Mouse (Mus musculus): ENCODE data around the gene Rbm26. TPM values are rescaled to one million over a fixed set of nuclear protein-coding genes. Genes with fewer than 3 reads are reported as not detected.
A peak's percentile ranks its signal among the peaks of the same experiment; 100 is the strongest.

The Rbm26 gene
- polyA plus RNA-seq, 1 experiment from 2014 or later, result 29.6 TPM

- Histone ChIP-seq H3K27me3 (replicated peaks; ENCODE audit: control insufficient read depth, insufficient read depth, low read length) (no peaks in the 10 kb centered on the region), H3K9ac (ENCODE audit: low read length) (no peak overlapping the region), H3K4me1 (ENCODE audit: control insufficient read depth, insufficient read depth, low read length) (no peaks in the 10 kb centered on the region), H3K9me3 (replicated peaks; ENCODE audit: control insufficient read depth, low read length) (no peaks in the 10 kb centered on the region), H3K4me2 (ENCODE audit: low read length) (no peak overlapping the region), H3K4me3 (ENCODE audit: low read depth, low read length) (no peak overlapping the region), H3K27ac (ENCODE audit: low read depth, low read length) (no peak overlapping the region), H3K36me3 (ENCODE audit: control insufficient read depth, insufficient read depth, low read length) (peaks cover 23% of the 10 kb centered on the region)
- ATAC-seq, result no peak
- no peak for DNase-seq (ENCODE audit: low spot score)
- 64% methylated on average over 2 of the region's 2 CpGs for WGBS
Measured at GRCm38 (mm10) chr14:105115402-105115801, 61.7 kb downstream of the Rbm26 start.

GRCm38 (mm10) chr14:105106252-105106651 lies 70.9 kb downstream of the Rbm26 start:
- H3K4me1 ChIP-seq (ENCODE audit: control insufficient read depth, insufficient read depth, low read length), result no peaks in the 10 kb centered on the region
- no peaks in the 10 kb centered on the region; the same call in 1 of the 2 replicates for H3K36me3 ChIP-seq (ENCODE audit: control insufficient read depth, insufficient read depth, low read length)
- no peak overlapping the region for H3K4me3 ChIP-seq (ENCODE audit: low read depth, low read length)
- H3K9ac ChIP-seq (ENCODE audit: low read length), result no peak overlapping the region
- H3K27ac ChIP-seq (ENCODE audit: low read depth, low read length), result no peak overlapping the region
- H3K9me3 ChIP-seq (replicated peaks; ENCODE audit: control insufficient read depth, low read length), result no peaks in the 10 kb centered on the region
- no peak overlapping the region for H3K4me2 ChIP-seq (ENCODE audit: low read length)
- ATAC-seq (no peak), DNase-seq (ENCODE audit: low spot score) (no peak)
- no peaks in the 10 kb centered on the region for H3K27me3 ChIP-seq (replicated peaks; ENCODE audit: control insufficient read depth, insufficient read depth, low read length)
- 99% methylated on average over 2 of the region's 2 CpGs for WGBS

GRCm38 (mm10) chr14:105098861-105099260 lies 78.3 kb downstream of the Rbm26 start:
- no peaks in the 10 kb centered on the region for H3K9me3 ChIP-seq (replicated peaks; ENCODE audit: control insufficient read depth, low read length)
- no peaks in the 10 kb centered on the region for H3K27me3 ChIP-seq (replicated peaks; ENCODE audit: control insufficient read depth, insufficient read depth, low read length)
- 83% methylated on average over 7 of the region's 7 CpGs for WGBS
- H3K36me3 ChIP-seq (ENCODE audit: control insufficient read depth, insufficient read depth, low read length), result no peaks in the 10 kb centered on the region
- H3K9ac ChIP-seq (ENCODE audit: low read length), result no peak overlapping the region
- H3K4me1 ChIP-seq (ENCODE audit: control insufficient read depth, insufficient read depth, low read length), result no peaks in the 10 kb centered on the region
- DNase-seq (ENCODE audit: low spot score) (no peak), ATAC-seq (peak; percentile 54; the same call in 1 of the 2 replicates)
- H3K27ac ChIP-seq (ENCODE audit: low read depth, low read length), result no peak overlapping the region
- no peak overlapping the region for H3K4me2 ChIP-seq (ENCODE audit: low read length)
- H3K4me3 ChIP-seq (ENCODE audit: low read depth, low read length), result no peak overlapping the region

GRCm38 (mm10) chr14:105096221-105096620 lies 80.9 kb downstream of the Rbm26 start:
- Histone ChIP-seq H3K27me3 (replicated peaks; ENCODE audit: control insufficient read depth, insufficient read depth, low read length) (no peaks in the 10 kb centered on the region), H3K9ac (ENCODE audit: low read length) (no peak overlapping the region), H3K27ac (ENCODE audit: low read depth, low read length) (no peak overlapping the region), H3K9me3 (replicated peaks; ENCODE audit: control insufficient read depth, low read length) (no peaks in the 10 kb centered on the region), H3K4me2 (ENCODE audit: low read length) (no peak overlapping the region), H3K4me1 (ENCODE audit: control insufficient read depth, insufficient read depth, low read length) (no peaks in the 10 kb centered on the region), H3K36me3 (ENCODE audit: control insufficient read depth, insufficient read depth, low read length) (no peaks in the 10 kb centered on the region), H3K4me3 (ENCODE audit: low read depth, low read length) (no peak overlapping the region)
- ATAC-seq (no peak), DNase-seq (ENCODE audit: low spot score) (no peak)
- WGBS, result 58% methylated on average over 3 of the region's 3 CpGs

- no peak overlapping the region for H3K4me3 ChIP-seq (ENCODE audit: low read depth, low read length)
- no peaks in the 10 kb centered on the region for H3K9me3 ChIP-seq (replicated peaks; ENCODE audit: control insufficient read depth, low read length)
- no peak overlapping the region for H3K4me2 ChIP-seq (ENCODE audit: low read length)
- no peak overlapping the region for H3K27ac ChIP-seq (ENCODE audit: low read depth, low read length)
- H3K9ac ChIP-seq (ENCODE audit: low read length), result no peak overlapping the region
- H3K4me1 ChIP-seq (ENCODE audit: control insufficient read depth, insufficient read depth, low read length), result no peaks in the 10 kb centered on the region
- 90% methylated on average over 4 of the region's 4 CpGs for WGBS
- H3K36me3 ChIP-seq (ENCODE audit: control insufficient read depth, insufficient read depth, low read length), result no peaks in the 10 kb centered on the region
- H3K27me3 ChIP-seq (replicated peaks; ENCODE audit: control insufficient read depth, insufficient read depth, low read length), result 0 out of 2 replicates have a peak, but pooled peaks cover 3% of the 10 kb centered on the region
- no peak for DNase-seq (ENCODE audit: low spot score)
- ATAC-seq, result no peak
Measured at GRCm38 (mm10) chr14:105087001-105087400, 90.1 kb downstream of the Rbm26 start.

- ATAC-seq (peak; percentile 40; the same call in 1 of the 2 replicates), DNase-seq (ENCODE audit: low spot score) (no peak)
- Histone ChIP-seq H3K4me1 (ENCODE audit: control insufficient read depth, insufficient read depth, low read length) (no peaks in the 10 kb centered on the region), H3K9ac (ENCODE audit: low read length) (no peak overlapping the region), H3K4me2 (ENCODE audit: low read length) (no peak overlapping the region), H3K36me3 (ENCODE audit: control insufficient read depth, insufficient read depth, low read length) (no peaks in the 10 kb centered on the region), H3K27ac (ENCODE audit: low read depth, low read length) (no peak overlapping the region), H3K4me3 (ENCODE audit: low read depth, low read length) (no peak overlapping the region), H3K9me3 (replicated peaks; ENCODE audit: control insufficient read depth, low read length) (no peaks in the 10 kb centered on the region), H3K27me3 (replicated peaks; ENCODE audit: control insufficient read depth, insufficient read depth, low read length) (0 out of 2 replicates have a peak, but pooled peaks cover 3% of the 10 kb centered on the region)
- 73% methylated on average over 7 of the region's 7 CpGs for WGBS
Measured at GRCm38 (mm10) chr14:105085332-105085993, 91.7 kb downstream of the Rbm26 start.

- no peaks in the 10 kb centered on the region for H3K4me1 ChIP-seq (ENCODE audit: control insufficient read depth, insufficient read depth, low read length)
- no peak overlapping the region for H3K4me3 ChIP-seq (ENCODE audit: low read depth, low read length)
- ATAC-seq, result no peak
- no peaks in the 10 kb centered on the region for H3K36me3 ChIP-seq (ENCODE audit: control insufficient read depth, insufficient read depth, low read length)
- WGBS, result 19% methylated on average over 8 of the region's 8 CpGs
- H3K9ac ChIP-seq (ENCODE audit: low read length), result no peak overlapping the region
- 0 out of 2 replicates have a peak, but pooled peaks cover 3% of the 10 kb centered on the region for H3K27me3 ChIP-seq (replicated peaks; ENCODE audit: control insufficient read depth, insufficient read depth, low read length)
- no peak overlapping the region for H3K27ac ChIP-seq (ENCODE audit: low read depth, low read length)
- H3K4me2 ChIP-seq (ENCODE audit: low read length), result no peak overlapping the region
- DNase-seq (ENCODE audit: low spot score), result peak; percentile 14
- H3K9me3 ChIP-seq (replicated peaks; ENCODE audit: control insufficient read depth, low read length), result no peaks in the 10 kb centered on the region
Measured at GRCm38 (mm10) chr14:105084757-105085330, 92.3 kb downstream of the Rbm26 start.

- no peak for DNase-seq (ENCODE audit: low spot score)
- WGBS, result 58% methylated on average over 11 of the region's 11 CpGs
- Histone ChIP-seq H3K27ac (ENCODE audit: low read depth, low read length) (no peak overlapping the region), H3K9ac (ENCODE audit: low read length) (no peak overlapping the region), H3K4me3 (ENCODE audit: low read depth, low read length) (no peak overlapping the region), H3K36me3 (ENCODE audit: control insufficient read depth, insufficient read depth, low read length) (no peaks in the 10 kb centered on the region), H3K9me3 (replicated peaks; ENCODE audit: control insufficient read depth, low read length) (no peaks in the 10 kb centered on the region), H3K4me1 (ENCODE audit: control insufficient read depth, insufficient read depth, low read length) (no peaks in the 10 kb centered on the region), H3K4me2 (ENCODE audit: low read length) (no peak overlapping the region), H3K27me3 (replicated peaks; ENCODE audit: control insufficient read depth, insufficient read depth, low read length) (0 out of 2 replicates have a peak, but pooled peaks cover 3% of the 10 kb centered on the region)
- no peak for ATAC-seq
Measured at GRCm38 (mm10) chr14:105084106-105084505, 93.0 kb downstream of the Rbm26 start.

- H3K9ac ChIP-seq (ENCODE audit: low read length), result no peak overlapping the region
- no peak overlapping the region for H3K27ac ChIP-seq (ENCODE audit: low read depth, low read length)
- DNase-seq (ENCODE audit: low spot score) (no peak), ATAC-seq (no peak)
- no peaks in the 10 kb centered on the region for H3K36me3 ChIP-seq (ENCODE audit: control insufficient read depth, insufficient read depth, low read length)
- H3K4me1 ChIP-seq (ENCODE audit: control insufficient read depth, insufficient read depth, low read length), result no peaks in the 10 kb centered on the region
- no peak overlapping the region for H3K4me3 ChIP-seq (ENCODE audit: low read depth, low read length)
- H3K9me3 ChIP-seq (replicated peaks; ENCODE audit: control insufficient read depth, low read length), result no peaks in the 10 kb centered on the region
- no peaks in the 10 kb centered on the region for H3K27me3 ChIP-seq (replicated peaks; ENCODE audit: control insufficient read depth, insufficient read depth, low read length)
- H3K4me2 ChIP-seq (ENCODE audit: low read length), result no peak overlapping the region
- 91% methylated on average over 2 of the region's 2 CpGs for WGBS
Measured at GRCm38 (mm10) chr14:105074776-105075175, 102.4 kb downstream of the Rbm26 start.

Data from forebrain, embryonic 14.5 days (tissue).